Mouse (Mus musculus) brown adipose tissue, adult 24 weeks (tissue): ENCODE data around the gene Cog7. TPM values are rescaled to one million over a fixed set of nuclear protein-coding genes. Genes with fewer than 3 reads are reported as not detected.

Source experiments
- H3K27ac ChIP-seq: fragments of 200-500 bp; replicated peaks from 2 replicates; pipeline ENCODE4 v1.5.1; 2012; ENCODE audit warnings: low read depth, mild to moderate bottlenecking, low read length
- H3K4me1 ChIP-seq: fragments of 200-500 bp; 2 replicates; pipeline ENCODE4 v1.6.1; 2012; ENCODE audit warnings: low read length, mixed read lengths; ENCODE audit not compliant: control insufficient read depth, insufficient read depth, insufficient read length
- H3K4me3 ChIP-seq: fragments of 200-500 bp; 2 replicates; pipeline ENCODE4 v1.5.1; 2012; ENCODE audit warnings: low read depth, mild to moderate bottlenecking, low read length, moderate library complexity; ENCODE audit not compliant: insufficient read depth
- polyA plus RNA-seq: library from polyadenylated mRNA; stranded (reverse); fragments of >200 nt; gene quantifications from 2 replicates; pipeline ENCODE4 v1.2.4, GENCODE M21; 2012; ENCODE audit not compliant: missing spikeins, insufficient read depth, insufficient read length

The Cog7 gene
- polyA plus RNA-seq, 1 experiment = 16.1 TPM

- no peaks in the 10 kb centered on the region for H3K4me1 ChIP-seq
- no peak overlapping the region for H3K4me3 ChIP-seq
- H3K27ac ChIP-seq = no peak overlapping the region
Measured at GRCm38 (mm10) chr7:121880246-121880645, 101.3 kb downstream of the Cog7 start.

GRCm38 (mm10) chr7:121874784-121875183, 106.7 kb downstream of the Cog7 start:
- no peak overlapping the region for H3K4me3 ChIP-seq
- H3K4me1 ChIP-seq = no peaks in the 10 kb centered on the region
- H3K27ac ChIP-seq = no peak overlapping the region

- no peaks in the 10 kb centered on the region for H3K4me1 ChIP-seq
- H3K4me3 ChIP-seq = no peak overlapping the region
- no peak overlapping the region for H3K27ac ChIP-seq
Measured at GRCm38 (mm10) chr7:121873998-121874397, 107.5 kb downstream of the Cog7 start.

- Histone ChIP-seq H3K27ac (no peak overlapping the region), H3K4me3 (no peak overlapping the region), H3K4me1 (no peaks in the 10 kb centered on the region)
Measured at GRCm38 (mm10) chr7:121871631-121872030, 109.9 kb downstream of the Cog7 start.

GRCm38 (mm10) chr7:121864858-121865585, 116.5 kb downstream of the Cog7 start, which contains the start of gene Scnn1b:
TSS of gene Scnn1b (plus strand) at chr7:121865038.
- Histone ChIP-seq H3K27ac (no peak within 1 kb of the TSS), H3K4me1 (no peaks in the 10 kb centered on the region; the same call in 1 of the 2 replicates), H3K4me3 (no peak within 1 kb of the TSS)

- Histone ChIP-seq H3K4me1 (no peaks in the 10 kb centered on the region), H3K4me3 (no peak overlapping the region), H3K27ac (no peak overlapping the region)
Measured at GRCm38 (mm10) chr7:121858939-121859338, 122.6 kb downstream of the Cog7 start.

GRCm38 (mm10) chr7:121857177-121857884, 124.2 kb downstream of the Cog7 start:
- no peak overlapping the region for H3K4me3 ChIP-seq
- no peaks in the 10 kb centered on the region for H3K4me1 ChIP-seq
- no peak overlapping the region for H3K27ac ChIP-seq

- Histone ChIP-seq H3K4me1 (no peaks in the 10 kb centered on the region; the same call in 1 of the 2 replicates), H3K4me3 (no peak overlapping the region), H3K27ac (no peak overlapping the region)
Measured at GRCm38 (mm10) chr7:121848537-121849168, 132.9 kb downstream of the Cog7 start.

- no peak overlapping the region for H3K27ac ChIP-seq
- no peaks in the 10 kb centered on the region; the same call in 1 of the 2 replicates for H3K4me1 ChIP-seq
- no peak overlapping the region for H3K4me3 ChIP-seq
Measured at GRCm38 (mm10) chr7:121845964-121846363, 135.5 kb downstream of the Cog7 start.

GRCm38 (mm10) chr7:121842234-121842633, 139.3 kb downstream of the Cog7 start:
- Histone ChIP-seq H3K4me3 (no peak overlapping the region), H3K27ac (no peak overlapping the region), H3K4me1 (no peaks in the 10 kb centered on the region; the same call in 1 of the 2 replicates)

- Histone ChIP-seq H3K27ac (no peak overlapping the region), H3K4me1 (no peaks in the 10 kb centered on the region), H3K4me3 (no peak overlapping the region)
Measured at GRCm38 (mm10) chr7:121840810-121841209, 140.7 kb downstream of the Cog7 start.

- H3K4me3 ChIP-seq = no peak overlapping the region
- no peaks in the 10 kb centered on the region for H3K4me1 ChIP-seq
- no peak overlapping the region for H3K27ac ChIP-seq
Measured at GRCm38 (mm10) chr7:121836827-121837226, 144.7 kb downstream of the Cog7 start.

GRCm38 (mm10) chr7:121835392-121835791, 146.1 kb downstream of the Cog7 start:
- Histone ChIP-seq H3K4me3 (no peak overlapping the region), H3K27ac (no peak overlapping the region), H3K4me1 (no peaks in the 10 kb centered on the region)
